In genomic region chr14:30549777-30550149, GRCm38 (mm10) we compare ENCODE assay signal across 8 mouse cellular contexts. TPM values are rescaled to one million over a fixed set of nuclear protein-coding genes. Genes with fewer than 3 reads are reported as not detected.
DNase-seq lines count a peak whose midpoint lies in the region; ATAC-seq and TF ChIP-seq lines count a peak whose summit lies in the region.

No protein-coding gene starts in this region.

- H3K4me1 ChIP-seq in heart, embryonic 11.5 days (ENCODE audit: control insufficient read depth, insufficient read depth, low read length), result peaks cover 29% of the 10 kb centered on the region
- peaks cover 66% of the 10 kb centered on the region for H3K4me1 ChIP-seq in E14TG2a.4 (replicated peaks; ENCODE audit: low read depth, low read length)
- peaks cover 32% of the 10 kb centered on the region for H3K4me1 ChIP-seq in embryonic facial prominence, embryonic 15.5 days
- peaks cover 13% of the 10 kb centered on the region; the same call in 1 of the 2 replicates for H3K4me1 ChIP-seq in intestine, postnatal 0 days (replicated peaks; ENCODE audit: control insufficient read depth, insufficient read depth, low read length)
- H3K4me1 ChIP-seq in midbrain, embryonic 12.5 days, result peaks cover 29% of the 10 kb centered on the region

- under 1% methylated on average over 10 of the region's 10 CpGs for WGBS in heart, embryonic 11.5 days (ENCODE audit: insufficient replicate concordance)
- 0% methylated on average over 10 of the region's 10 CpGs for WGBS in embryonic facial prominence, embryonic 15.5 days
- WGBS in intestine, postnatal 0 days, result 0% methylated on average over 10 of the region's 10 CpGs
- WGBS in midbrain, embryonic 12.5 days, result under 1% methylated on average over 10 of the region's 10 CpGs

- H3K27ac ChIP-seq in heart, embryonic 11.5 days (ENCODE audit: low read depth, low read length), result peak overlapping the region; percentile 93
- H3K27ac ChIP-seq in embryonic facial prominence, embryonic 15.5 days (replicated peaks), result peak overlapping the region; percentile 95
- peak overlapping the region; percentile 93 for H3K27ac ChIP-seq in intestine, postnatal 0 days (ENCODE audit: low read depth, low read length)
- H3K27ac ChIP-seq in midbrain, embryonic 12.5 days (replicated peaks), result peak overlapping the region; percentile 91

- intact Hi-C loops in heart, postnatal 14 days (cut with DNase I), result loop anchor here (2.0 kb wide), 1 partner anchor 25 kb away; no protein-coding TSS in a partner anchor

- no peak for TF ChIP-seq CTCF in E14TG2a.4 (conservative IDR thresholded peaks at IDR 0.05; ENCODE audit: low read length)
- no peak for TF ChIP-seq CTCF in intestine, postnatal 0 days (IDR thresholded peaks at IDR 0.05; ENCODE audit: low read depth)

- no peak for DNase-seq in heart, postnatal 14 days
- peak; percentile 41 for DNase-seq in thymus, postnatal 25 days
- DNase-seq in c-Kit-positive CD71-positive TER-119-positive erythroid progenitor cells, embryonic 14.5 days (ENCODE audit: low spot score), result no peak

- H3K9me3 ChIP-seq in heart, embryonic 11.5 days (replicated peaks; ENCODE audit: control insufficient read depth, low read length), result no peaks in the 10 kb centered on the region
- no peaks in the 10 kb centered on the region for H3K9me3 ChIP-seq in E14TG2a.4 (ENCODE audit: low read length)
- H3K9me3 ChIP-seq in embryonic facial prominence, embryonic 15.5 days (replicated peaks), result no peaks in the 10 kb centered on the region
- no peaks in the 10 kb centered on the region for H3K9me3 ChIP-seq in intestine, postnatal 0 days (ENCODE audit: control insufficient read depth)
- H3K9me3 ChIP-seq in midbrain, embryonic 12.5 days, result no peaks in the 10 kb centered on the region

- peak overlapping the region; percentile 97 for H3K9ac ChIP-seq in heart, embryonic 11.5 days (ENCODE audit: low read depth, low read length)
- H3K9ac ChIP-seq in embryonic facial prominence, embryonic 15.5 days, result peak overlapping the region; percentile 93
- peak overlapping the region; percentile 83 for H3K9ac ChIP-seq in intestine, postnatal 0 days (ENCODE audit: low read depth, low read length)
- H3K9ac ChIP-seq in midbrain, embryonic 12.5 days (replicated peaks), result peak overlapping the region; percentile 89

- H3K4me3 ChIP-seq in heart, embryonic 11.5 days (ENCODE audit: low read depth, low read length), result peak overlapping the region; percentile 86
- peak overlapping the region; percentile 93 for H3K4me3 ChIP-seq in E14TG2a.4 (replicated peaks; ENCODE audit: low read length)
- H3K4me3 ChIP-seq in embryonic facial prominence, embryonic 15.5 days (replicated peaks), result peak overlapping the region; percentile 84
- H3K4me3 ChIP-seq in intestine, postnatal 0 days (ENCODE audit: low read depth, low read length), result peak overlapping the region; percentile 69
- peak overlapping the region; percentile 77 for H3K4me3 ChIP-seq in midbrain, embryonic 12.5 days

- no peaks in the 10 kb centered on the region for H3K27me3 ChIP-seq in heart, embryonic 11.5 days (ENCODE audit: control insufficient read depth, insufficient read depth, low read length)
- no peaks in the 10 kb centered on the region for H3K27me3 ChIP-seq in E14TG2a.4 (ENCODE audit: insufficient read depth, low read length)
- H3K27me3 ChIP-seq in embryonic facial prominence, embryonic 15.5 days, result no peaks in the 10 kb centered on the region
- H3K27me3 ChIP-seq in intestine, postnatal 0 days (replicated peaks; ENCODE audit: control insufficient read depth, insufficient read depth, low read length), result no peaks in the 10 kb centered on the region
- no peaks in the 10 kb centered on the region for H3K27me3 ChIP-seq in midbrain, embryonic 12.5 days

- ATAC-seq in heart, embryonic 11.5 days (replicated peaks; ENCODE audit: insufficient number of reproducible peaks, low FRiP score, low TSS enrichment), result no peak
- peak; percentile 5; the same call in 1 of the 2 replicates for ATAC-seq in embryonic facial prominence, embryonic 15.5 days (ENCODE audit: insufficient number of reproducible peaks, low FRiP score, low TSS enrichment, low read depth)
- no peak for ATAC-seq in intestine, postnatal 0 days
- ATAC-seq in midbrain, embryonic 12.5 days (ENCODE audit: low FRiP score, low read depth), result peak; percentile 16; the same call in 1 of the 2 replicates

- H3K36me3 ChIP-seq in heart, embryonic 11.5 days (ENCODE audit: control insufficient read depth, insufficient read depth, low read length), result no peaks in the 10 kb centered on the region
- H3K36me3 ChIP-seq in E14TG2a.4 (ENCODE audit: insufficient read depth, low read length), result peaks cover 41% of the 10 kb centered on the region
- no peaks in the 10 kb centered on the region for H3K36me3 ChIP-seq in embryonic facial prominence, embryonic 15.5 days
- H3K36me3 ChIP-seq in intestine, postnatal 0 days (ENCODE audit: control insufficient read depth, insufficient read depth), result 0 out of 2 replicates have a peak, but pooled peaks cover 10% of the 10 kb centered on the region
- no peaks in the 10 kb centered on the region for H3K36me3 ChIP-seq in midbrain, embryonic 12.5 days

- H3K4me2 ChIP-seq in heart, embryonic 11.5 days, result peak overlapping the region; percentile 81
- H3K4me2 ChIP-seq in embryonic facial prominence, embryonic 15.5 days (replicated peaks), result peak overlapping the region; percentile 88
- peak overlapping the region; percentile 92 for H3K4me2 ChIP-seq in intestine, postnatal 0 days (replicated peaks; ENCODE audit: low read depth)
- H3K4me2 ChIP-seq in midbrain, embryonic 12.5 days (replicated peaks), result peak overlapping the region; percentile 91

RNA-seq across cellular contexts. Expression of gene Tkt, which starts 1.6 kb away (rescaled TPM):
- polyA plus RNA-seq in heart, embryonic 11.5 days (2014; fragmentation: Nextera tagmentation; extraction: Ambion mirVana), result 38.6 and 54.6 TPM in 2 replicates
- total RNA-seq in heart, postnatal 14 days (2021), result 10 to 100 TPM; 35.1 to 39.2 TPM
- polyA plus RNA-seq in embryonic facial prominence, embryonic 15.5 days (2015; fragmentation: Nextera tagmentation; extraction: Ambion mirVana), result 197 and 204 TPM in 2 replicates
- polyA plus RNA-seq in intestine, postnatal 0 days (2015; fragmentation: Nextera tagmentation; extraction: Ambion mirVana), result 174 and 177 TPM in 2 replicates
- 221 and 240 TPM in 2 replicates for polyA plus RNA-seq in midbrain, embryonic 12.5 days (2016; fragmentation: Nextera tagmentation; extraction: Ambion mirVana)

RNA-seq across cellular contexts. Expression of gene Cacna1d, which starts 58.5 kb away (rescaled TPM):
- 9.7 and 17.5 TPM in 2 replicates for polyA plus RNA-seq in heart, embryonic 11.5 days (2014; fragmentation: Nextera tagmentation; extraction: Ambion mirVana)
- 1 to 10 TPM; 3.7 to 4.2 TPM for total RNA-seq in heart, postnatal 14 days (2021)
- 4.1 and 4.2 TPM in 2 replicates for polyA plus RNA-seq in embryonic facial prominence, embryonic 15.5 days (2015; fragmentation: Nextera tagmentation; extraction: Ambion mirVana)
- polyA plus RNA-seq in intestine, postnatal 0 days (2015; fragmentation: Nextera tagmentation; extraction: Ambion mirVana), result 1.5 and 1.7 TPM in 2 replicates
- polyA plus RNA-seq in midbrain, embryonic 12.5 days (2016; fragmentation: Nextera tagmentation; extraction: Ambion mirVana), result 2.5 and 2.8 TPM in 2 replicates

Comparison
In these comparisons a context has a peak if more than half of its experiments do, and no peak if none do; other contexts are left out.
1. ATAC-seq: peak in embryonic facial prominence, embryonic 15.5 days (single experiment) and midbrain, embryonic 12.5 days (single experiment); none in heart, embryonic 11.5 days (single experiment) and intestine, postnatal 0 days (single experiment).
2. Peak in every context shown above with its lines, with median percentiles within 50 percentile points of each other: H3K27ac ChIP-seq, H3K4me2 ChIP-seq, H3K4me3 ChIP-seq and H3K9ac ChIP-seq.